Mouse (Mus musculus) MEL (cell line): Measurements from ENCODE around the gene 1700025G04Rik. TPM values are rescaled to one million over a fixed set of nuclear protein-coding genes. Genes with fewer than 3 reads are reported as not detected.

Experiments
- DNase-seq: peaks from one replicate; pipeline ENCODE4 v3.0.0; 2011; ENCODE audit warnings: low read depth, low spot score
- H3K27ac ChIP-seq: 2 replicates; pipeline ENCODE4 v1.5.1; 2012; ENCODE audit warnings: low read depth, mild to moderate bottlenecking, control low read depth, low read length, moderate library complexity; ENCODE audit not compliant: control insufficient read depth
- H3K27me3 ChIP-seq, 2 experiments: fragments of 150-350 bp in 1 of 2; sonication (generic) in 1 of 2; 2 replicates each; pipeline ENCODE4 v1.6.1; 2012; ENCODE audit warnings: low read length in 2 of 2, mild to moderate bottlenecking in 2 of 2, improper control_type of control experiment in 1 of 2, moderate library complexity in 1 of 2; ENCODE audit not compliant: insufficient read depth in 2 of 2, control insufficient read depth in 1 of 2
- H3K36me3 ChIP-seq, 2 experiments: 2 replicates each; pipeline ENCODE4 v1.6.1; 2012 to 2014; ENCODE audit warnings: low read length in 2 of 2, improper control_type of control experiment in 1 of 2, inconsistent platforms in 1 of 2, mild to moderate bottlenecking in 1 of 2; ENCODE audit not compliant: insufficient read depth in 2 of 2, control insufficient read depth in 1 of 2
- H3K4me1 ChIP-seq, 2 experiments: fragments of 150-350 bp in 1 of 2; sonication (generic) in 1 of 2; 2 replicates each; pipeline ENCODE4 v1.6.1; 2012; ENCODE audit warnings: low read length in 2 of 2, improper control_type of control experiment in 1 of 2, mild to moderate bottlenecking in 1 of 2; ENCODE audit not compliant: insufficient read depth in 2 of 2, control insufficient read depth in 1 of 2
- H3K4me3 ChIP-seq, 2 experiments: fragments of 150-350 bp in 1 of 2; sonication (generic) in 1 of 2; 2 replicates each; pipeline ENCODE4 v1.5.1; 2012; ENCODE audit warnings: low read depth in 2 of 2, low read length in 2 of 2, mild to moderate bottlenecking in 2 of 2, moderate library complexity in 2 of 2, control low read depth in 1 of 2, improper control_type of control experiment in 1 of 2; ENCODE audit not compliant: control insufficient read depth in 1 of 2, insufficient read depth in 1 of 2
- H3K79me2 ChIP-seq: 2 replicates; pipeline ENCODE4 v1.6.1; 2012; ENCODE audit warnings: mild to moderate bottlenecking, low read length, moderate library complexity; ENCODE audit not compliant: control insufficient read depth, poor library complexity, insufficient read depth
- H3K9ac ChIP-seq: 2 replicates; pipeline ENCODE4 v1.6.1; 2012; ENCODE audit warnings: low read depth, mild to moderate bottlenecking, control low read depth, low read length, moderate library complexity; ENCODE audit not compliant: control insufficient read depth, poor library complexity, severe bottlenecking
- H3K9me3 ChIP-seq: fragments of 150-350 bp; sonication (generic); replicated peaks from 2 replicates; pipeline ENCODE4 v1.6.1; 2012; ENCODE audit warnings: mild to moderate bottlenecking, low read length, improper control_type of control experiment, moderate library complexity; ENCODE audit not compliant: insufficient read depth
- BHLHE40 ChIP-seq: IDR thresholded peaks from 2 replicates; pipeline ENCODE4 v1.6.1; 2012; ENCODE audit warnings: low read depth, mild to moderate bottlenecking, inconsistent platforms, low read length, improper control_type of control experiment, borderline replicate concordance
- CHD1 ChIP-seq: IDR thresholded peaks from 2 replicates; pipeline ENCODE4 v1.6.1; 2012; ENCODE audit warnings: low read depth, mild to moderate bottlenecking, inconsistent platforms, low read length, improper control_type of control experiment
- CTCF ChIP-seq, 3 experiments: IDR thresholded peaks in 2 of 3; conservative IDR thresholded peaks in 1 of 3; 2 replicates each; pipeline ENCODE4 v1.5.1; 2011 to 2012; ENCODE audit warnings: low read length in 3 of 3, low read depth in 2 of 3, mild to moderate bottlenecking in 2 of 3, improper control_type of control experiment in 1 of 3, inconsistent platforms in 1 of 3, mixed read lengths in 1 of 3, moderate library complexity in 1 of 3; ENCODE audit not compliant: control insufficient read depth in 1 of 3, insufficient read depth in 1 of 3, poor library complexity in 1 of 3, severe bottlenecking in 1 of 3
- EP300 ChIP-seq, 2 experiments: IDR thresholded peaks; 2 replicates each; pipeline ENCODE4 v1.6.1; 2011; ENCODE audit warnings: improper control_type of control experiment in 2 of 2, low read length in 2 of 2, low read depth in 1 of 2, mild to moderate bottlenecking in 1 of 2
- ETS1 ChIP-seq: IDR thresholded peaks from 2 replicates; pipeline ENCODE4 v1.6.1; 2012; ENCODE audit warnings: low read depth, mild to moderate bottlenecking, inconsistent platforms, low read length, improper control_type of control experiment, moderate library complexity
- JUND ChIP-seq: IDR thresholded peaks from 2 replicates; pipeline ENCODE4 v1.6.1; 2011; ENCODE audit warnings: low read depth, mild to moderate bottlenecking, improper control_type of control experiment, low read length
- MAFK ChIP-seq: IDR thresholded peaks from 2 replicates; pipeline ENCODE4 v1.6.1; 2011; ENCODE audit warnings: low read depth, mild to moderate bottlenecking, low read length, improper control_type of control experiment, borderline replicate concordance
- MXI1 ChIP-seq: IDR thresholded peaks from 2 replicates; pipeline ENCODE4 v1.6.1; 2011; ENCODE audit warnings: mild to moderate bottlenecking, low read depth, low read length, improper control_type of control experiment
- MYC ChIP-seq: IDR thresholded peaks from 2 replicates; pipeline ENCODE4 v1.6.1; 2011; ENCODE audit warnings: low read depth, mild to moderate bottlenecking, low read length, improper control_type of control experiment, moderate library complexity
- NELFE ChIP-seq: IDR thresholded peaks from 2 replicates; pipeline ENCODE4 v1.6.1; 2011; ENCODE audit warnings: low read depth, low read length, improper control_type of control experiment
- NRF1 ChIP-seq: IDR thresholded peaks from 2 replicates; pipeline ENCODE4 v1.6.1; 2014; ENCODE audit warnings: low read depth, mild to moderate bottlenecking, inconsistent platforms, low read length, improper control_type of control experiment, moderate library complexity; ENCODE audit not compliant: poor library complexity, insufficient read depth, severe bottlenecking
- POLR2A ChIP-seq, 2 experiments: IDR thresholded peaks; 2 replicates each; pipeline ENCODE4 v1.6.1; 2011 to 2012; ENCODE audit warnings: low read length in 2 of 2, mild to moderate bottlenecking in 2 of 2, control low read depth in 1 of 2, improper control_type of control experiment in 1 of 2, low read depth in 1 of 2, moderate library complexity in 1 of 2; ENCODE audit not compliant: control insufficient read depth in 1 of 2, insufficient read depth in 1 of 2, poor library complexity in 1 of 2
- POLR2AphosphoS5 ChIP-seq: IDR thresholded peaks from 2 replicates; pipeline ENCODE4 v1.6.1; 2012; ENCODE audit warnings: low read depth, borderline replicate concordance, mild to moderate bottlenecking, inconsistent platforms, low read length, moderate library complexity, mixed read lengths
- SIN3A ChIP-seq: IDR thresholded peaks from 2 replicates; pipeline ENCODE4 v1.6.1; 2012; ENCODE audit warnings: low read length, improper control_type of control experiment, inconsistent platforms
- SMC3 ChIP-seq: IDR thresholded peaks from 2 replicates; pipeline ENCODE4 v1.6.1; 2011; ENCODE audit warnings: low read depth, low read length, improper control_type of control experiment
- TAL1 ChIP-seq: IDR thresholded peaks from 2 replicates; pipeline ENCODE4 v1.6.1; 2012; ENCODE audit warnings: mild to moderate bottlenecking, inconsistent platforms, low read length, moderate library complexity, mixed read lengths
- UBTF ChIP-seq: IDR thresholded peaks from 2 replicates; pipeline ENCODE4 v1.6.1; 2012; ENCODE audit warnings: low read depth, mild to moderate bottlenecking, inconsistent platforms, low read length, improper control_type of control experiment, moderate library complexity, borderline replicate concordance; ENCODE audit not compliant: insufficient read depth
- USF1 ChIP-seq: IDR thresholded peaks from 2 replicates; pipeline ENCODE4 v1.6.1; 2014; ENCODE audit warnings: low read depth, mild to moderate bottlenecking, inconsistent platforms, low read length, improper control_type of control experiment, moderate library complexity
- USF2 ChIP-seq, 2 experiments: IDR thresholded peaks; 2 replicates each; pipeline ENCODE4 v1.6.1; 2011 to 2012; ENCODE audit warnings: improper control_type of control experiment in 2 of 2, low read length in 2 of 2, borderline replicate concordance in 1 of 2, inconsistent platforms in 1 of 2, low read depth in 1 of 2, mild to moderate bottlenecking in 1 of 2; ENCODE audit not compliant: insufficient read depth in 1 of 2
- ZC3H11A ChIP-seq: IDR thresholded peaks from 2 replicates; pipeline ENCODE4 v1.6.1; 2012; ENCODE audit warnings: low read depth, mild to moderate bottlenecking, inconsistent platforms, low read length, improper control_type of control experiment
- ZKSCAN1 ChIP-seq: IDR thresholded peaks from 2 replicates; pipeline ENCODE4 v1.6.1; 2012; ENCODE audit warnings: low read depth, mild to moderate bottlenecking, inconsistent platforms, low read length, improper control_type of control experiment, moderate library complexity
- polyA plus RNA-seq, 2 experiments: library from polyadenylated mRNA; stranded (reverse) in 1 of 2; unstranded in 1 of 2; fragments of >175 nt in 1 of 2; fragments of >200 nt in 1 of 2; gene quantifications; 2 replicates each; pipeline versions ENCODE4 v1.2.1 to v1.2.4; 2012; ENCODE audit warnings: low replicate concordance in 2 of 2, low read depth in 1 of 2; ENCODE audit not compliant: insufficient read length in 2 of 2, insufficient read depth in 1 of 2, missing spikeins in 1 of 2
- total RNA-seq: library from RNA; depleted of rRNA; stranded (reverse); fragments of 300-350 nt; gene quantifications from 2 replicates; pipeline ENCODE4 v1.2.3, GENCODE M21; 2012

1700025G04Rik gene
- total and polyA plus RNA-seq, 3 experiments, result 0.04 to 0.91 TPM; not detected in 1

GRCm38 (mm10) chr1:151958442-151958841 lies 131.5 kb downstream of the 1700025G04Rik start:
- H3K27ac ChIP-seq, result no peak overlapping the region
- H3K36me3 ChIP-seq, result peaks cover 0 to 5% of the 10 kb centered on the region in 2 experiments; a peak in 2 of 4 replicates
- H3K9me3 ChIP-seq, result no peaks in the 10 kb centered on the region
- TF ChIP-seq ZC3H11A, result no peak
- no peak for TF ChIP-seq NELFE
- no peak for TF ChIP-seq MAFK
- TF ChIP-seq ETS1, result peak; percentile 15; the same call in 1 of the 2 replicates
- no peak overlapping the region for H3K4me3 ChIP-seq
- no peak overlapping the region for H3K9ac ChIP-seq
- DNase-seq, result no peak
- peaks cover 0 to 2% of the 10 kb centered on the region in 2 experiments; a peak in 1 of 4 replicates for H3K27me3 ChIP-seq
- H3K4me1 ChIP-seq, result peaks cover 9 to 11% of the 10 kb centered on the region in 2 experiments
- H3K79me2 ChIP-seq, result no peaks in the 10 kb centered on the region

- Histone ChIP-seq H3K9ac (no peak overlapping the region), H3K4me1 (peaks cover 17 to 19% of the 10 kb centered on the region in 2 experiments), H3K27me3 (peaks cover 0 to 2% of the 10 kb centered on the region in 2 experiments; a peak in 1 of 4 replicates), H3K9me3 (no peaks in the 10 kb centered on the region), H3K4me3 (no peak overlapping the region), H3K27ac (no peak overlapping the region), H3K79me2 (no peaks in the 10 kb centered on the region), H3K36me3 (peaks cover 0 to 13% of the 10 kb centered on the region in 2 experiments; a peak in 2 of 4 replicates)
- DNase-seq, result no peak
- TF ChIP-seq BHLHE40, result no peak
- no peak for TF ChIP-seq UBTF
- no peak for TF ChIP-seq POLR2A (IDR thresholded peaks at IDR 0.05; ENCODE audit: control insufficient read depth in 1 of 2, insufficient read depth in 1 of 2, low read depth in 1 of 2, low read length in 2 of 2, poor library complexity in 1 of 2)
- TF ChIP-seq MYC, result no peak
- no peak for TF ChIP-seq POLR2AphosphoS5
- TF ChIP-seq ZKSCAN1, result no peak
- TF ChIP-seq ZC3H11A, result no peak
- TF ChIP-seq MXI1, result no peak
- no peak for TF ChIP-seq CTCF (IDR thresholded peaks at IDR 0.05 in 2 of 3, conservative IDR thresholded peaks at IDR 0.05 in 1 of 3; ENCODE audit: control insufficient read depth in 1 of 3, insufficient read depth in 1 of 3, low read depth in 2 of 3, low read length in 3 of 3, poor library complexity in 1 of 3, severe bottlenecking in 1 of 3)
- TF ChIP-seq SIN3A, result no peak
- no peak for TF ChIP-seq TAL1
- no peak for TF ChIP-seq JUND
- TF ChIP-seq USF1, result no peak
- TF ChIP-seq NRF1, result no peak
- TF ChIP-seq EP300 (IDR thresholded peaks at IDR 0.05; ENCODE audit: low read depth in 1 of 2, low read length in 2 of 2), result no peak
- TF ChIP-seq CHD1, result no peak
- no peak for TF ChIP-seq USF2 (IDR thresholded peaks at IDR 0.05; ENCODE audit: borderline replicate concordance in 1 of 2, insufficient read depth in 1 of 2, low read depth in 1 of 2, low read length in 2 of 2)
- TF ChIP-seq MAFK, result no peak
- TF ChIP-seq SMC3, result no peak
Observed at GRCm38 (mm10) chr1:151957669-151958068, 132.3 kb downstream of the 1700025G04Rik start.
